Mouse (Mus musculus) hindbrain, embryonic 12.5 days (tissue): Measurements from ENCODE around the gene Arf6. TPM values are rescaled to one million over a fixed set of nuclear protein-coding genes. Genes with fewer than 3 reads are reported as not detected.
"Not testable (repeated sequence)": the region's sequence is repeated elsewhere in the genome, so short reads cannot be mapped to it uniquely, and the experiment has no call there.

Source experiments
- ATAC-seq: fragments of 200-750 bp; cut with Nextera tagmentation; 2 replicates; pipeline ENCODE4 v1.8.0; 2017; ENCODE audit warnings: moderate TSS enrichment; ENCODE audit not compliant: low FRiP score
- H3K27ac ChIP-seq: fragments of 300-500 bp; sonication (generic); 2 replicates; pipeline ENCODE4 v1.5.1; 2016; ENCODE audit warnings: mild to moderate bottlenecking
- H3K27me3 ChIP-seq: fragments of 300-500 bp; sonication (generic); 2 replicates; pipeline ENCODE4 v1.6.1; 2016; ENCODE audit warnings: mild to moderate bottlenecking
- H3K36me3 ChIP-seq: fragments of 300-500 bp; sonication (generic); 2 replicates; pipeline ENCODE4 v1.6.1; 2016; ENCODE audit warnings: mild to moderate bottlenecking
- H3K4me1 ChIP-seq: fragments of 300-500 bp; sonication (generic); 2 replicates; pipeline ENCODE4 v1.6.1; 2016
- H3K4me2 ChIP-seq: fragments of 300-500 bp; sonication (generic); replicated peaks from 2 replicates; pipeline ENCODE4 v1.6.1; 2016; ENCODE audit warnings: mild to moderate bottlenecking
- H3K4me3 ChIP-seq: fragments of 300-500 bp; sonication (generic); 2 replicates; pipeline ENCODE4 v1.5.1; 2016; ENCODE audit warnings: mild to moderate bottlenecking
- H3K9ac ChIP-seq: fragments of 300-500 bp; sonication (generic); 2 replicates; pipeline ENCODE4 v1.6.1; 2016; ENCODE audit warnings: mild to moderate bottlenecking, moderate library complexity
- H3K9me3 ChIP-seq: fragments of 300-500 bp; sonication (generic); replicated peaks from 2 replicates; pipeline ENCODE4 v1.6.1; 2016; ENCODE audit warnings: mild to moderate bottlenecking
- WGBS: fragments of 180-500 bp; shearing (Covaris S2); methylation state at CpG from one replicate; pipeline ENCODE4 v1.1.7; 2016; 5-methylcytosine and 5-hydroxymethylcytosine counted together
- polyA plus RNA-seq: library from polyadenylated mRNA; unstranded; fragments of >200 nt; fragmentation: Nextera tagmentation; extraction: Ambion mirVana; gene quantifications from 2 replicates; pipeline ENCODE4 v1.2.1, GENCODE M21; 2016

Arf6 gene
- polyA plus RNA-seq, 1 experiment from 2014 or later: 56.1 TPM

DNA sequence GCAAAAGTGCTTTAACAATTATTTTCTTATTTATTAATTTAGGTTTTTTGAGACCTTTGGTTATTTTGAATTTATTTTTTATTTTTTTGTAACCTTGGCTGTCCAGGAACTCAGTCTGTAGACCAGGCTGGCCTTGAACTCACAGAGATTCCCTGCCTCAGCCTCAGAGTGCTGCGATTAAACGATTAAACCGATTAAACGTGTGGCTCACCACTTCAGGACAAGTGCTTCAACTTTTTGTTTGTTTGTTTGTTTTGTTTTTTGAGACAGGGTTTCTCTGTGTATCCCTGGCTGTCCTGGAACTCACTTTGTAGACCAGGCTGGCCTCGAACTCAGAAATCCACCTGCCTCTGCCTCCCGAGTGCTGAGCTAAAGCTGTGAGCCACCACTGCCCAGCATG is 5.7 kb downstream of the Arf6 start:
- H3K4me1 ChIP-seq: peaks cover 16% of the 10 kb centered on the region
- not testable (repeated sequence) for H3K27ac ChIP-seq, H3K27me3 ChIP-seq, ATAC-seq, H3K9ac ChIP-seq, H3K4me3 ChIP-seq, H3K9me3 ChIP-seq, H3K36me3 ChIP-seq, H3K4me2 ChIP-seq
- WGBS: 94% methylated on average over 6 of the region's 6 CpGs

DNA sequence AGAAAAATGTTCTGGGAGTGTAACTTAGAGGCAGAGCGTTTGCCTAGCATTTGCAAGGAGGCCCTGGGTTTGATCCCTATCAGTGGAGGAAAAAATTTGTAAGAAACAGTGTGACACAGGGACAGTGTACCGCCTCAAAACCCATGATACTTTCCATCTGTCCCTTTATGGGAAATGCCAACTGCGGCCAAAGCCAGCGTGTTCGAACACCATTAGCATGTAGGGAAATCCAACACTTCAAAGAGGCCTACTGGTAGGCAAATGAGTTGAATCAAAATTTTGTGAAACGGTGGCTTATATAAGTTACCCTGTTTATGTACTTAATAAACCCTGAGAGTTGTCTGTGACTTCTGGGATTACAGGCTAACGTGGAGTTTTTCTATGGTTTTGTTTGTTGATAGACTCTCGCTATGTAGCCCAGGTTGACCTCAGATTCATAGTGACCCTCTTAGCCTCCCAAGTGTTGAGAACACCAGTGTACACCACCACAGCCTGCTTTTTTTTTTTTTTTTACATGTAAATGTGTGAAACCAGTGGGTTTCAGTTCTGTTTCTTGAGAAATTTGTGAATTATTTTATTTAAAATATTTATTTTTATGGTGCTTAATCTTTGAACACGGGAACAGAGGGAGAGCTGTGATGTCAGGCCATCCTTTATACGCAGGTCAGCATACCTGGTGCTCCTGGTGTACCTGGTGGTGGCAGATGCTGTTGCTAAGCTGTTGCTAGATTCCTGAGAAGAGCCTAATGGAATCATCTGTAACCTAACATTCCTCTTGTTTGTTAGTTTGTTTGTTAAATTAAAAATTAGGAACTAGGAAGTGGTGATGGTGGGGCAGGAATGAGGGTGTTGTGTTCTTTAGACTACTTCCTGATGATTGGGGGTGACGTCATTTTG is 6.9 kb downstream of the Arf6 start:
- no peak overlapping the region for H3K4me2 ChIP-seq
- H3K9me3 ChIP-seq: no peaks in the 10 kb centered on the region
- no peaks in the 10 kb centered on the region for H3K36me3 ChIP-seq
- H3K4me3 ChIP-seq: no peak overlapping the region
- ATAC-seq: no peak
- no peak overlapping the region for H3K9ac ChIP-seq
- WGBS: 90% methylated on average over 11 of the region's 11 CpGs
- peaks cover 9% of the 10 kb centered on the region for H3K4me1 ChIP-seq
- no peaks in the 10 kb centered on the region for H3K27me3 ChIP-seq
- H3K27ac ChIP-seq: no peak overlapping the region

DNA sequence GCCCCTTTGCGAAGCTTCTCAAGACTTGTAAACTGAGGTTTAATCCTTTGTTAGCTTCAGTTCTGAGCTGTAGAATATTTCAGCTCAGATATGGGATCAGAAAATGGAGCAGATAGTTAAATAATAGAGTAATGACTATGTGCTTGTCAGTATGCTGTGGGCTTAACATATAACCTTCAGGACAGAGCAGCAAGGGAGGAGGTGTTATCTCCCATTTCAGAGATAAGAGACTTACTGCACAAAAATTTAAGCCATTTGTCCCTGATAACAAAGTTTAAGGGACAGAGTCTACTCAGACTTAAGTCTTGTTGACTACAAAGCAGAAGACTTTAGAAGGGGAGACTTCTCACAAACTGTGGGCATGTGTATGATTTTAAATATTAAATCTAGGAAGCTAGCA is 10.9 kb downstream of the Arf6 start:
- H3K4me1 ChIP-seq: no peaks in the 10 kb centered on the region
- no peak overlapping the region for H3K9ac ChIP-seq
- WGBS: 89% methylated on average over 1 of the region's 1 CpGs
- no peak for ATAC-seq
- no peak overlapping the region for H3K27ac ChIP-seq
- no peaks in the 10 kb centered on the region for H3K36me3 ChIP-seq
- no peaks in the 10 kb centered on the region for H3K9me3 ChIP-seq
- H3K27me3 ChIP-seq: no peaks in the 10 kb centered on the region
- H3K4me2 ChIP-seq: no peak overlapping the region
- H3K4me3 ChIP-seq: no peak overlapping the region

DNA sequence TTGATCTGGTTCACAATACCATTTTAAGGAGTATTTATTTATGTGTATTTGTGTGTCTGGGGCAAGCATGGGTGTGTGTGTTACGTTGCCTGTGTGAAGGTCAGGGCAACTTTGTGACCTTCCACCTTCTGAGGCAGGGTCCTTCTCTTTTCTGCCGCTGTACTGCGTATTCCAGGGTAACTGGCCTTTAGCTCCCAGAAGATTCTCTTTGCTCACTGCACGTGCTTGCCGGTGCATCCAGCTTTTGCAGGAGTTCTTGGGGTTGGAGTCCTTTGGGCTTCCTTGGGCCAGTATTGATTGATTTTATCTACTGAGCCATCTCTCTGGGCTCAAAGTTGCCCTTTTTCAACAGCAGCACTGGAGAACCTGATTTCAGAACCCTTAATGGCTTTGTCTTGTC is 12.7 kb downstream of the Arf6 start:
- no peak overlapping the region for H3K4me3 ChIP-seq
- H3K27me3 ChIP-seq: no peaks in the 10 kb centered on the region
- H3K27ac ChIP-seq: no peak overlapping the region
- no peak for ATAC-seq
- no peaks in the 10 kb centered on the region for H3K4me1 ChIP-seq
- no peak overlapping the region for H3K4me2 ChIP-seq
- 91% methylated on average over 5 of the region's 5 CpGs for WGBS
- no peaks in the 10 kb centered on the region for H3K36me3 ChIP-seq
- no peaks in the 10 kb centered on the region for H3K9me3 ChIP-seq
- no peak overlapping the region for H3K9ac ChIP-seq

DNA sequence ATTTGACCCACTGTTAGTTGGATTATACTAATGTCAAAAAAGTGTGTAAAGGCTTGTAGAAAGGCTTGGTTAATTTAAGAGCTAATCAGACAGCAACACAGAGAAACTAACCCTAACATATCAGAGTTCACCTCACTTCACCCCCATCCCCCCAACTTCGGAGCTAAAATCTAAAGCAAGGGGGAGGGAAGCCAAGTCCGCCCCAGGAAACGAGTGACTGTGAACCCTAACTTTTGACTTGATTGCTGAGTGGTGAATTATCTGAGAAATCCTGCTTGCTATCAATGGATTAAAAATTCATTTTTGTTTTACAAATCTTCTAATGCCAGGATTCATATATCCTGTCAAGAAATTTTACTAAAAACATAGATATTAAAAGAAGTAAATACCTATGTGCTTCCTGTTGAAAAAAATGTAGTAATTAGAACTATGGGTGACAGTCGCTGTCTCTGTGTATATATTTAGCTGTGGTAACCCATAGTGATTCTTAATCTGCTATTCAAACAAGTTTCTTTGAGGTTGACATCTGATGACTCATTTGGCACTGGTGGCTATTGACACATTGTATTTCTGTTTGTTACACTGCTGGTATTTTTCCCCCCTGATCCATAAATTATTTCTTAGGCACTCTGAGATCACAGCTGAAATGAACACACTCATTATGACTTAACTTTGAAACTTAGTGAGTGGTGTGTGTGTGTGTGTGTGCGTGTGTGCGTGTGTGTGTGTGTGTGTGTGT is 13.8 kb downstream of the Arf6 start:
- 83% methylated on average over 6 of the region's 6 CpGs for WGBS
- Histone ChIP-seq H3K27me3 (no peaks in the 10 kb centered on the region), H3K4me2 (no peak overlapping the region), H3K9me3 (no peaks in the 10 kb centered on the region), H3K9ac (no peak overlapping the region), H3K4me3 (no peak overlapping the region), H3K27ac (no peak overlapping the region), H3K4me1 (no peaks in the 10 kb centered on the region), H3K36me3 (no peaks in the 10 kb centered on the region)
- no peak for ATAC-seq

DNA sequence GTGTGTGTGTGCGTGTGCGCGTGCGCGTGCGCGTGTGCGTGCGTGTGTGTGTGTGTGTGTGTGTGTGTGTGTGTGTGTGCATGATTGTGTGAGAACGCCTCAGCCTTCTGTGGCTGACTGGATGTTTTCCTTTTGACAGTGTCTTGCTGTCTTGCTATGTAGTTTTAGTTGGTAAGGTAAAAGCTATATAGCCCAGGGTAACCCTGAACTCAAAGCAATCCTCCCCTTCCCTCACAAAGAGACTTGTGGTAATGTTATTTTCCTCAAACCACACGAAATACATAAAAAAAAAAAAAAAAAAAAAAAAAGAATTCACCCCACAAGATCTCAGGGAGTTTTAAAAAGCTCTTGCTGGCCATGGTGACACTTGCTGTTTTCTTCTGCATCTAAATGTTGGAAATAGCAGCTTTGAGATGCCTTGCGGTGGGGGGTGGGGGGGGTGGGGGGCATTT is 14.4 kb downstream of the Arf6 start:
- H3K36me3 ChIP-seq, ATAC-seq, H3K4me1 ChIP-seq, H3K4me2 ChIP-seq, H3K9me3 ChIP-seq, H3K4me3 ChIP-seq, H3K27ac ChIP-seq, H3K27me3 ChIP-seq, H3K9ac ChIP-seq: not testable (repeated sequence)
- WGBS: 72% methylated on average over 6 of the region's 12 CpGs

DNA sequence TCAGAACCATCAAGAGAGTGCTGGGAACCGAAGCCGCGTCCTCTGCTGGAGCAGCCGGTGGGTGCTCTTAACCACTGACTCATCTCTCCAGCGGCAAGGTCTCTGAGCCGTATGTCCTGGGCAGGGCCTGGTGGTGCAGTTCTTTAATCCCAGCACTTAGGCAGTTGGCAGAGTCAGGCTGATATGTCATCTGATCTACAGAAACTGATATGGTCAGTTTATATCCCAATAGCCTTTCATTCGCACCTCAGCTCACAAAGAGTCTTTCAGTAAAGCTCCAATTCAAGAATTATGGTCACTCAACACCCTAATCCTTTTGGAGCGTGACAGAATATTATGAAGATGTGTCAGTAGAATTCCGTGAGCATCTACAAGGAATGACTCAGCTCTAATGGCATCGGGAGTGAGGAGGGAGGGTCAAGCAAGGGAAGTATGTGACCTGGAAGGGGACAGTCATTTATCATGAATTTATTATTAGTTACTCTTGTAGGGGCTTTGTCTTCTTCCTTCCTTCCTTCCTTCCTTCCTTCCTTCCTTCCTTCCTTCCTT is 16.4 kb downstream of the Arf6 start:
- H3K4me2 ChIP-seq: no peak overlapping the region
- H3K4me3 ChIP-seq: no peak overlapping the region
- WGBS: 95% methylated on average over 10 of the region's 10 CpGs
- H3K27ac ChIP-seq: no peak overlapping the region
- no peak overlapping the region for H3K9ac ChIP-seq
- no peaks in the 10 kb centered on the region for H3K27me3 ChIP-seq
- no peaks in the 10 kb centered on the region for H3K9me3 ChIP-seq
- ATAC-seq: no peak
- H3K36me3 ChIP-seq: no peaks in the 10 kb centered on the region
- H3K4me1 ChIP-seq: no peaks in the 10 kb centered on the region

DNA sequence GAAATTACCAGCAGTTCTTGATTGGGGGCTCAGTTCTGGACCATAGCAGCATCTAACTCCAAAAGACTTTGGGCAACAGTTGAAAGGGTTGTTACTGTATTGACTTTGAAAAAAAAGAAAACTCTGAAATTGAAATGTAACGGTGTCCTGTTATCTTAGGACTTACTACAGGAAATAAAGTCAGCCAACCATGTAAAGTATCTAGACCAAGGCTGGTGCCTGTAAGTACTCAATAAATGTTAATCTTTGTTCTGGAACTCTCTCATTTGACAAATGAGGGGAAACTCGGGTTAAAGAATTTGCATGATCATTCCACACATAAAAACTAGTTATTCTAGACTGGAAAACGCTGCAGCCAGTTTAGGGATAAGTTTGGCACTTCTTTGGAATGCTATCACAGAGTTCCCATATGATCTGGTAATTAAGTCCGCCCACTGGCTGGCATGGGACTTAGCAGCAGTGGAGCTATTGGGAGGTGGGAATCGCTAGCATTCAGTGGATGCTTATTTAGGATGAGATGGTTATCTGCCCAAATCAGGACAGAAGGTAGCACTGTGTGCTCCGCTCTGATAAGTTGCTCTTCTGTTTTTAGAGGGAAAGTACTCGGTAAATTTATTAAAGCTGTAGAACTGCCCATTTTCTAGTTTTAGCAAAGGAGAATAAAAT is 17.5 kb downstream of the Arf6 start:
- Histone ChIP-seq H3K4me3 (no peak overlapping the region), H3K36me3 (no peaks in the 10 kb centered on the region), H3K4me1 (no peaks in the 10 kb centered on the region), H3K9me3 (no peaks in the 10 kb centered on the region), H3K9ac (no peak overlapping the region), H3K27ac (no peak overlapping the region), H3K4me2 (no peak overlapping the region), H3K27me3 (no peaks in the 10 kb centered on the region)
- 76% methylated on average over 7 of the region's 7 CpGs for WGBS
- ATAC-seq: no peak

DNA sequence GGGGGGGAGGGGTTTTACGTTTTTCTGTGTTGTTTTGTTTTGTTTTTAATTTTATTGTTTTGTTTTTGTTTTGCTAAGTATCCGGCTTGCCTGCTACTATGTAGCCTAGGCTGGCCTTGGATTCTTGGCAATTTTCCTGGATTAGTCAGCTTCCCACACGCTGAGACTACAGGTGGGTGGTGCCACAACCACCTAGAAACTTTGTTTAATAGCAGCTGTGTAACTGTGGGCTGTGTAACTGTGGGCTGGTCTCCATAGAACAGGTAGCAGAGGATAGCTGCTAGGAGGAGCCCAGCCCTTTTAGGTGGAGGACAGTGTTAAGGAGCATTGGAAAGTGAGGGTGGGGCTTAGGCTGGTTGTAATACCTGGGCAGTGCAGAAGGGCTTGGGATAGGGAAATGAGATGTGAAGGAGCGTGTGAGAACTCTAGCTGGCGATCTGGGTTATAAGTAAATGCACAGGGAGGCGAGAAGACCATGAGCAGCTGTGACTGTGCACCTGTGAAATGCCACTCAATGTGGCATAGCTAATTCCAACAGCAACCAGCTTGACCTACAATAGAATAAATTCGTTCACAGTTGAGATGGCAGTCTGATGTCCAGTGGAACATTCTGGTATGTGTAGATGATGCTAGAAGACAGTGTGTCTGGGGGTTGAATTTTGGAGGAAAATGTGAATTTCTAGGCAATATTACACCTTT is 18.2 kb downstream of the Arf6 start:
- Histone ChIP-seq H3K36me3 (no peaks in the 10 kb centered on the region), H3K9ac (no peak overlapping the region), H3K4me1 (no peaks in the 10 kb centered on the region), H3K27ac (no peak overlapping the region), H3K4me2 (no peak overlapping the region), H3K4me3 (no peak overlapping the region), H3K9me3 (no peaks in the 10 kb centered on the region), H3K27me3 (no peaks in the 10 kb centered on the region)
- no peak for ATAC-seq
- WGBS: 83% methylated on average over 7 of the region's 7 CpGs

DNA sequence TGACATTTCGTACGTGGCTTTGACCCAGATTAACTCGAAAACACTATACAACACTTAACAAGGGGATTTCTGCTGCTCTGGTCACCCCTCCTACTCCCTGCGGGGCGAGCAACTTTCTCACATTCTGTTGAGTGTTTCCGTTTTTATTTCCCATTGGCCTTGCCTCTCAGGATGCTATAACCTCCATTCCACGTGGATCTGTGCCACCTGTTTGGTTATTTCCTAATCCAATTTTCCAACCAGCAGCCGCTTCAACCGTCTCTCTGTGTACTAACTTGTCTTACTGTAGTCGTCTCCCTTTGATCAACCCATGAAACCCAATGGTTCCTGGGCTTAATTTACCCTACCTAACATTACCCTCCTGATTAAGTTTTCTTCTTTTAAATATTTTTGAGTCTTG is 21.1 kb downstream of the Arf6 start:
- Histone ChIP-seq H3K36me3 (no peaks in the 10 kb centered on the region), H3K4me3 (no peak overlapping the region), H3K27ac (no peak overlapping the region), H3K27me3 (no peaks in the 10 kb centered on the region), H3K9ac (no peak overlapping the region), H3K9me3 (no peaks in the 10 kb centered on the region), H3K4me2 (no peak overlapping the region), H3K4me1 (no peaks in the 10 kb centered on the region)
- no peak for ATAC-seq
- WGBS: 84% methylated on average over 10 of the region's 10 CpGs

DNA sequence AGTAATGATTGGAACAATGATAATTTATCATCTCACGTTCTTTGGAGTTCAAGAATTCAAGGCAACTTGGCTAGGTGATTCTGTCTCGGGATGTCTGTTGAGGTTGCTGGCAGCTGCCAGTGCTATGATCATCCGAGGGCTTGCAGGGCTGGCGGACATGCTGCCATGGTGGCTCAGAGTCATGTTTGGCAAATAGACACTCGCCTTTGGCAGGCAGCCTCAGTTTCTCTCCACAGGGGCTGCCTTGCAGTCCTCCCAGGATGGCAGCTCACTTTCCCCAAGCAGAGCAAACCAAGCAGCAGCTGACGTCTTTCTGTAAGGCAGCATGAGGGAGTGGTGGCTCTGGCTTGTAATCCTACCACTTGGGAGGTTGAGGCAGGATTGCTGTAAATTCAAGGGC is 22.5 kb downstream of the Arf6 start:
- Histone ChIP-seq H3K9me3 (no peaks in the 10 kb centered on the region), H3K27ac (no peak overlapping the region), H3K9ac (no peak overlapping the region), H3K27me3 (no peaks in the 10 kb centered on the region), H3K36me3 (no peaks in the 10 kb centered on the region), H3K4me3 (no peak overlapping the region), H3K4me1 (no peaks in the 10 kb centered on the region), H3K4me2 (no peak overlapping the region)
- ATAC-seq: no peak
- 82% methylated on average over 6 of the region's 6 CpGs for WGBS

DNA sequence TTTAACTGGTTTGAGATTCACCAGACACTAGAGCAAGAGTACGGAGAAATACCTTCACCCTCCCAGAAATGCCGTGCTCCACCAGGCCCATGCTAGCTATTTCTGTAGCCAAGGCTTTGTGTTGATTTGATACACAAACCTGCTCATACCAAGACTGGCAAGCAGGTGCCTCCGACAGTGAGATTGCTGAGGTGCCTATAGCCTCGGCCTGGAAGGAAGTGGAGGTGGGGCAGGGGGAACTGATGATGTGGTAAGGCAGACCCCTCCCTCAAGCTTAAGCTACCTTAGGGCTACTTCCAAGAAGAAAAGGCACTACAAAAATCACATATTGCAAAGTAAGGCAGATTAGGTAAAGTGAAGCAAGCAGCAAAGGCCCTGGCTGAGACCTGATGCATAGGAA is 28.4 kb downstream of the Arf6 start:
- no peak overlapping the region for H3K27ac ChIP-seq
- H3K4me2 ChIP-seq: no peak overlapping the region
- no peaks in the 10 kb centered on the region for H3K36me3 ChIP-seq
- H3K9me3 ChIP-seq: no peaks in the 10 kb centered on the region
- H3K4me3 ChIP-seq: no peak overlapping the region
- H3K4me1 ChIP-seq: no peaks in the 10 kb centered on the region
- WGBS: 83% methylated on average over 4 of the region's 4 CpGs
- no peaks in the 10 kb centered on the region for H3K27me3 ChIP-seq
- no peak overlapping the region for H3K9ac ChIP-seq
- no peak for ATAC-seq
